Mouse (Mus musculus): ENCODE results near the gene Tmcc1.

DNA sequence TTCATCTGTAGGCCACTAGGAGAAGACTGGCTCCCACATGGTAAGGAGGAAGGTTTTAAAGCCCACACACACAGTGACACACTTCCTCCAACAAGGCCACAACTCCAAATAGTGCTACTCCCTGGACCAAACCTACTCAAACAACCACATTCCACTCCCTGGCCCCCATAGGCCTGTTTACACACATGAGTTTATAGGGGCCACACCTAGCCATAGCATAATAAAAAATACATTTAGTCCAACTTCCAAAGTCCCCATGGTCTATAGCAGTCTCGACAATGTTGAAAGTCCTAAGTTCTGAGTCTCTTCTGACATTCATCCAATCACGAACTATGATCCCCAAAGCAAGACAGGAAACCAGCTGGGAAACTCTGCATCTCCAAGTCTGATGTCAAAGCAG, 14.9 kb downstream of the Tmcc1 start:
- TF ChIP-seq CTCF (IDR thresholded peaks at IDR 0.05; ENCODE audit: control insufficient read depth, insufficient read depth, insufficient replicate concordance, low read depth, low read length) (no peak), POLR2A (IDR thresholded peaks at IDR 0.05; ENCODE audit: control insufficient read depth, low read depth, low read length) (no peak)

Data from testis, adult 2 months (tissue).